Comparison of ENCODE assay signal across 8 mouse cellular contexts in genomic region chr7:123462070-123462501, GRCm38 (mm10). TPM values are rescaled to one million over a fixed set of nuclear protein-coding genes. Genes with fewer than 3 reads are reported as not detected.
DNase-seq lines count a peak whose midpoint lies in the region; ATAC-seq lines count a peak whose summit lies in the region.

Gene Aqp8, plus strand, starts transcription at chr7:123462291.

- no peak within 1 kb of the TSS for H3K27ac ChIP-seq in kidney, embryonic 15.5 days

- 0 out of 2 replicates have a peak, but pooled peaks cover 3% of the 10 kb centered on the region for H3K27me3 ChIP-seq in kidney, embryonic 15.5 days

- peak; percentile 79 for ATAC-seq in erythroid progenitor cell, adult 5-6 weeks (replicated peaks; ENCODE audit: low FRiP score, poor library complexity, severe bottlenecking)
- ATAC-seq in kidney, embryonic 15.5 days (replicated peaks; ENCODE audit: low FRiP score) = peak; percentile 55; the same call in 1 of the 2 replicates
- ATAC-seq in megakaryocyte, adult 5-6 weeks (ENCODE audit: poor library complexity, severe bottlenecking) = peak; percentile 36

- DNase-seq in urinary bladder, adult 18-20 months (ENCODE audit: low spot score in 2 of 2) = peak; percentile 23
- DNase-seq in urinary bladder, postnatal 4 days (ENCODE audit: low spot score in 2 of 2) = no peak
- no peak for DNase-seq in gastrocnemius, adult 18-20 months (ENCODE audit: low spot score)
- DNase-seq in gastrocnemius, adult 8-10 months (ENCODE audit: low spot score in 2 of 2) = no peak
- DNase-seq in right cerebral cortex, postnatal 10 days (ENCODE audit: low spot score in 2 of 2) = no peak

- no peaks in the 10 kb centered on the region for H3K4me1 ChIP-seq in kidney, embryonic 15.5 days

- H3K4me3 ChIP-seq in kidney, embryonic 15.5 days (replicated peaks) = no peak within 1 kb of the TSS

- no peaks in the 10 kb centered on the region for H3K9me3 ChIP-seq in kidney, embryonic 15.5 days (replicated peaks)

- no peak within 1 kb of the TSS for H3K9ac ChIP-seq in kidney, embryonic 15.5 days

- WGBS in kidney, embryonic 15.5 days = 57% methylated on average over 9 of the region's 9 CpGs

- no peaks in the 10 kb centered on the region for H3K36me3 ChIP-seq in kidney, embryonic 15.5 days

- H3K4me2 ChIP-seq in kidney, embryonic 15.5 days = no peak within 1 kb of the TSS

RNA-seq across cellular contexts. Expression of gene Aqp8, which starts in this region (rescaled TPM):
- total RNA-seq in erythroid progenitor cell, adult 5-6 weeks (2015; ENCODE audit: low replicate concordance) = not detected in 2 replicates
- not detected in 2 replicates for total RNA-seq in erythroid progenitor cell, adult 5-6 weeks (2017; ENCODE audit: low replicate concordance)
- polyA plus RNA-seq in kidney, embryonic 15.5 days (2015; fragmentation: Nextera tagmentation; extraction: Ambion mirVana) = 0.48 TPM in 1 of 2 replicates, not detected in the other
- total RNA-seq in megakaryocyte, adult 5-6 weeks (2015) = not detected in 2 replicates
- not detected in 2 replicates for total RNA-seq in megakaryocyte, adult 5-6 weeks (2017)
- under 1 TPM in 1 of 2 experiments, not detected in 1; 0.24 TPM for total RNA-seq in gastrocnemius, adult 18-20 months (2021)
- not detected for total RNA-seq in gastrocnemius, adult 8-10 months (2022)

Comparison
In these comparisons a context has a peak if more than half of its experiments do, and no peak if none do; other contexts are left out.
1. DNase-seq: peak in urinary bladder, adult 18-20 months (2 of 2); none in urinary bladder, postnatal 4 days (0 of 2), gastrocnemius, adult 18-20 months (single experiment), gastrocnemius, adult 8-10 months (0 of 2) and right cerebral cortex, postnatal 10 days (0 of 2).
2. Peak in ATAC-seq in erythroid progenitor cell, adult 5-6 weeks; RNA of the gene not detected or under 1 TPM.
3. Peak in ATAC-seq in kidney, embryonic 15.5 days; RNA of the gene not detected or under 1 TPM.
4. Peak in ATAC-seq in megakaryocyte, adult 5-6 weeks; RNA of the gene not detected or under 1 TPM.
5. Peak in every context shown above with its lines, with median percentiles within 50 percentile points of each other: ATAC-seq.